Mouse (Mus musculus) stomach, postnatal 0 days (tissue): ENCODE results near the gene Olfr1414.

Source experiments
- CTCF ChIP-seq: IDR thresholded peaks from 2 replicates; pipeline ENCODE4 v1.5.1; 2016; ENCODE audit warnings: antibody characterized with exemption, low read depth, mild to moderate bottlenecking, moderate library complexity
- EP300 ChIP-seq: optimal IDR thresholded peaks from 2 replicates; pipeline ENCODE3; 2016; ENCODE audit warnings: antibody characterized with exemption

DNA sequence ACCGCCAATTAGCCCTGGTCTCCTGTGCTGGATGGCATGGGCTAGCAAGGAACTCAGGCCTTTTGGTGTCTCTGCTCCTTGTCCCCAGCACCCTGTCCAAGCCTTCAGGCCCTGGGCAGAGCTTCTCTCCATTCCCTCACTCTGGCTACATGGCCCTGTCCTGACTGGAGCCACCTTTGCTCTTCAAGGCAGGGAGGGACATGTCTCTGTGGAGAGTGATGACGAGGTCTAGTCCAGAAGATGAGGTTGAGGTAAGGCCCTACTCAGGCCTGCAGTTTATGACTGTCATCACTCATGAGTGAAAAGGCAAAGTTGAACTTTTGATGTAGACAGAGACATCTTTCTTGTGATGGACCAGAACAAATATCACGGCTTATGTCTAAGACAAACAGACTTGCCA, at the start of gene Olfr1414:
- TF ChIP-seq CTCF (no peak), EP300 (no peak)
